Mouse (Mus musculus): ENCODE results near the gene Plekho1.
"Not testable (repeated sequence)": the region's sequence is repeated elsewhere in the genome, so short reads cannot be mapped to it uniquely, and the experiment has no call there.

The Plekho1 gene

DNA sequence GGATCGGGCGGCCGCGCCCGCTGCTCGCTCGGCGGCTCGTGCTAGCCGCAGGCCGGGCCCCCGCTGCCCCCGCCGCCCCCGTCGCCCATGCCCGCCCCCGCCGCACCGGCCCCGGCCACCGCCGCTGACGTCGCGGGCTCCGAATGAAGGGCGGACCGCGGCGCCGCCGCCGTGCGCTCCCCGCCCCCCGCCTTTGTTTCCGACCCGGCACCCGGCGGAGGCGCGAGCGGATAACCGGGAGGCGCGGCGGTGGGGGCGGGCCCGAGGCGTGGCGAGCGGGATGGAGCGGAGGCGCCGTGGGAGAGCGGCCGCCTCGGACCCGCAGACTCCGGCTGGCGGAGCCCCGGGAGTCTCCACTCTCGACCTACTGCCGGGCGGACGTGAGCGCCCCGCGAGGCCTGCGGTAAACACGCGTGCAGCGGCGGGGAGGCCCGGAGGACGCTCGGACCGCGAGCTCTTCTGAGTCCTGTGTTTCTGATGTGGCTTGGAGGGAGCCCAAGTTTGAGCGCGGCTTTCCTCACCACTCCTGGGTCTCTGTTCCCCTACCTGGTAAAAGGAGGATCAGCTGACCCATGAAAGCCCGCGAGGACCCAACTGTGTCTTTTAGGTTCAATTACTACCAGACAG, at the start of gene Plekho1:
Gene Plekho1, minus strand, starts transcription at position 200 of the 627 bp plus-strand sequence.
- DNase-seq (ENCODE audit: low spot score in 2 of 2): peak in 1 of 2 experiments; percentile 65

- not testable (repeated sequence) for DNase-seq (ENCODE audit: low spot score in 2 of 2)
Measured at GRCm38 (mm10) chr3:96044559-96044958, 48.8 kb upstream of the Plekho1 start.

GRCm38 (mm10) chr3:96043104-96043503, 47.3 kb upstream of the Plekho1 start:
- DNase-seq (ENCODE audit: low spot score in 2 of 2): no peak

GRCm38 (mm10) chr3:96041079-96041478, 45.3 kb upstream of the Plekho1 start:
- no peak for DNase-seq (ENCODE audit: low spot score in 2 of 2)

DNA sequence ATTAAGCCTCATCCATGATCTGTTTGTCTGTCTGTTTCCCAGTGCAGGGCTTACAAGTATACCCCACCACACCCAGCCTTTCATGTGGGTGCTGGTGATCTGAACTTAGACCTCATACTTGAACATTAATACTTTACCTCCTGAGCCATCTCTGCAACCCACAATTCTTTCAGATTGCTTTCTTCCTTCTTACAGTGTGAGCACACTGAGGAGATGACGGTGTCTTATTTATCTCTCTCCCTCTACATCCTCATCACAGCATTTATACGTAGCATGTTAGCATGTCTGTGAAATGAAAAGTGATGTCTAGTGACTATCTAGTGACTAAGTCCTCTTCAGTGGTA, 44.8 kb upstream of the Plekho1 start:
- DNase-seq (ENCODE audit: low spot score in 2 of 2): no peak

DNA sequence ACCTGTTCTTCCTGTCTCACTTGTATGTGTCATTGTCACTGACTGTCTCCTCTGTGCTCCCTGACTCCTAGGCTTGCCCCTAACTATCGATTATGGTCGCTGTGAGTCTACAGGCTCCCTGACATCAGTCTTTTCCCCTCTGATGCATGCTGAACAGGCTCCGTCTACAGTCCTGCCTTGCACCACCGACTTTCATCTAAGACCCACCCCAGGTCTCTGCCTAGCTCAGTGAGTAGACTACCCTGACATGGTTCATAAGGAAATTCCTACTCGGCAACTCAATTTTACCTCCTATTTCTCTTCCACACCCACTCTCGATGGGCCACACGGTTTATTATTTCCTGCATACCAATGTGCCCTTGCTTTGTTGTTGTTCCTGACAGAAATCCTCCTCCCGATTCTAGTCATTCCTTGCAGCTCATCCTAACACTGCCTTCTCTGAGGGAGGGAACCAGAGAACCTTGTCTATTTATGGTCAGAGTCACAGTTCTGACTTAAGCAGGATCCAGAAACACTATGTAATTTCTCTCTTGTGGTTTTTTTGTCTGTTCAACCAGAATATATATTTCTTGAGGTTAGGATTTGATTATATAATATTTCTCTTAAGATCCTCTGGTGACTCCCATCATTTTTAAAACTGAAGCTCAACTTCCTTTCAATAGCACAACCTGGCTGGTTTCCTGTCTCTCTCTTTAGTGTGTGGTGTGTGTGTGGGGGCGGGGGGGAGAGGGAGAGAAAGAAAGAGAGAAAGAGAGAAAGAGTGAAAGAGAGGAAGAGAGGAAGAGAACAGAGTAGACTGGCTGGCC, 44.3 kb upstream of the Plekho1 start:
- DNase-seq (ENCODE audit: low spot score in 2 of 2): no peak

DNA sequence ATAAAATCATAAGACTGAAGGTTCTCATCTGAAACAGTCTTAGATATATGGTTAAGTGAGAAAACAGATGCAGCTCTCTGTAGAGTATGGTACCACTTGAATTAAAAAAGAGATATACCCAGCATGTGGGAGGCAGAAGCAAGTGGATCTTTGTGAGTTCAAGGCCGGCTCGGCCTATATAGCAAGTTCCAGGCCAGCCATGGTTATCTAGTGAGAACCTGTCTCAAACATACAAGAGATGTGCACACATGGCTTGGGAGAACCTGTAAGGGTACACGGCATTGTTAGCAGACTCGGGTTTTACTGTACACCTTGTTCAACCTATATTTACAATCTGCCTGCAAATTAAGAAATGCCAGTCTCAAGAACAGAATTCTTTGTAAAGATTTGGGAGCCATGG, 43.0 kb upstream of the Plekho1 start:
- DNase-seq (ENCODE audit: low spot score in 2 of 2): no peak

- DNase-seq (ENCODE audit: low spot score in 2 of 2): no peak
Measured at GRCm38 (mm10) chr3:96038156-96038555, 42.4 kb upstream of the Plekho1 start.

DNA sequence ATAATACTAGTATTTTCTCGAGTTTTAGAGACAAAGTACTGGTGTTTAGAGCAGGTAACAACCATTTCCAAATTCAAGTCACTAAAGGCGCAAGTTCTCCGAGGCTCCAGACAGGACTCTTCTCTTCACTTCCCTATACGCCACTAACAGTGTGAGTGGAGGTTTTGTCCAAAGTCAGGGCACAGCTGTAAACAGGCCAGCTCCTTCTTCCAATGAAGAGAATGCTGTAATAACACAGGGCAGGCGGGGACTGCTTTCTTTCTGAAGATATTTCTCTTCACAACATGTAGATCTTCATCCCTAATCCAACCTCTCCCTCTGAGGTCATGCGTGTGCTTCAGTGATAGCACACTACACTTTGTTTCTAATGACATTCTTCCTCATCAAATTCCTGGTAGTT, 41.0 kb upstream of the Plekho1 start:
- no peak for DNase-seq (ENCODE audit: low spot score in 2 of 2)

DNA sequence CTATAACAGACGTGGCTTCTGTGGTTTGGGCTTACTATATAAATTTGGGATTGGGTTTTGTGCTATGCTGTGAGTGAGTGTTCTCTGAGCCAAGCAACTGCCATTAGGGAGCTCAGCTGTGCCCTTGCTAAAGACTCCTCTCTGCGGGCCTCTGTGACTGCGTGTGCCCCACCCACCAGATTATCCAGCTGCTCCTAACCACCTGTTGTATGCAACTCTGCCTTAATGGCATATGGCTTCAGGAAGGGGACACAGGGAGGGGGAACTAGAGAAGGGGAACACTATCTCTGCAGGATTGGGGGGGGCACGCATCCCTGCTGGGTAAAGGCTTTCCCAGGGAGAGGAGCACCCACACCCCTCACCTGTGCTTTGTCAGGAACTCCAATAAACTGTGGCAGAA, 37.2 kb upstream of the Plekho1 start:
- no peak for DNase-seq (ENCODE audit: low spot score in 2 of 2)

DNA sequence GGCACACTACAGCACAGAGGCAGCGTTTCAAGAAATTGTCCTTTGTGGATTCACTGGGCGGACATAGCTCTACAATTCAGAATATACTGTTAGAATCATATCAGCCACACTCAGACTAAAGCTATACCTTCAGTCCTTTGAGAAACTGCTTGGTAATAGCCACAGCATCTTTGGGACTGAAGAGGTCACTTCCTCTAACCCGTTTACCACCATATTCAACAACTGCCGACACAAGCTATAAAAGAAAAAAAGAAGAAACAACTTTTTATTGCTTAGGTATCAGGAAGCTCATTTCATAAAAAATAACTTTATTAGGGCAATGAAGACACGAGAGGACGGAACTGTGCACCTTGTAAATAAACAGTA, 36.8 kb upstream of the Plekho1 start:
- no peak for DNase-seq (ENCODE audit: low spot score in 2 of 2)

DNA sequence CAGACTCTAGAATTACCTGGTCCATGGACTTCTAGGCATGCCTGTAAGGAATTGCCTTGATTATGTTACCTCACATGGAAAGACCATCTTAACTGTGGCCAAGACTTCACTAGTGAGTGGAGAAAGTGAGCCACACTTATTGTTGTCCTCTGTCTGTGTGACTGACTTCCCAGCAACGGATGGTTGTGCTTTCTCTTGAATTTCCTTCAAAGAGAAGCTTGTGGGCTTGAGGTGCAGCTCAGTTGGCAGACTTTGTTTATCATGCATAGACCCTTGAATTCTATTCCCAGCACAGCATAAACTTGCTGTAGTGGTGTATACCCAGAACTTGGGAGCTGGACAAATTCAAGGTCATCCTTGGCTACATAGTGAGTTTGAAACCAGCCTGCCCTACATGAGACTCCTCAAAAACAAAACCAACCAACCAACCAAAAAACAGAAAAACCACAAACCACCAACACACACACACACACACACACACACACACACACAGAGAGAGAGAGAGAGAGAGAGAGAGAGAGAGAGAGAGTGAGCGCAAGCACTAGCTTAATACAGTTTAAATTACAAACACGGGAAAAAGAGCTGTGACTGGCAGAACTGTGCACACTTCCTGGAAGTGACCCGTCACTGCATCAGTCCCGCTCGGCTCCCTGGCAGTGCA, 36.3 kb upstream of the Plekho1 start:
- no peak for DNase-seq (ENCODE audit: low spot score in 2 of 2)

DNA sequence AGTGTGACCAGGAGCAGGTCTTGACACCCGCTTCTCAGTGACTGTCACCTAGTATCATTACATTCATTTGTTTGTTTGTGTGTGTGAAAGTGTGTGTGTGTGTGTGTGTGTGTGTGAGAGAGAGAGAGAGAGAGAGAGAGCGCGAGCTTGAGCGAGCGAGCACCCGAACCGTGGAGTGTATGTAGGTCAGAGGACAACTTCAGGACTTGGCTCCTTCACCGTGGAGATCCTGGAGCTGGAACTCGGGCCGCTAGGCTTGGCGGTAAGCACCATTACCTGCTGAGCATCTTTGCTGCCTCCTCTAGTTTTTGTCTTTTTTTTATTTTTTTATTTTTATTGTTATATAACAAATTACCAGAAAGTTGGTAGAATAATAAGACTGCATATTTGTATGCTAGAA, 34.0 kb upstream of the Plekho1 start:
- no peak for DNase-seq (ENCODE audit: low spot score in 2 of 2)

DNA sequence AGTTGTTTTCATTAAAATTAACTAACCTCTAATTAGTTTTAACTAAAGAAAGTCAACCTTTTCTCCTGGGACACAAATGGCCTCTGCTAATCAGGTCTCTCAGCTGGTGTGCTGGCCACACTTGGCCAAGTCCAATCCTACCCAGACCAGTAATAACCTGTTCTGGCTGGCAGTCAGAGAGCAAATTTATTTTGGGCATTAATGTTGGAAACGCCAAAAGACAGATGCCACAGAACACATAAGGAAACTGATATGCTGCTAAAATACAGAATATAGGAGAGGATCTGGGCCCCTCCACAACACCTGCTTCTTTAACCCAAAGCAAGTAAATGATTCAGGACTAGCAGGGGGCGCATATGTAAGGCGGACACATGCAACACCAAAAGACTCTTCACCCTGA, 33.5 kb upstream of the Plekho1 start:
- no peak for DNase-seq (ENCODE audit: low spot score in 2 of 2)

- no peak for DNase-seq (ENCODE audit: low spot score in 2 of 2)
Measured at GRCm38 (mm10) chr3:96027875-96028274, 32.1 kb upstream of the Plekho1 start.

GRCm38 (mm10) chr3:96027145-96027544, 31.3 kb upstream of the Plekho1 start:
- no peak for DNase-seq (ENCODE audit: low spot score in 2 of 2)

GRCm38 (mm10) chr3:96021421-96022128, 25.8 kb upstream of the Plekho1 start:
- no peak for DNase-seq (ENCODE audit: low spot score in 2 of 2)

DNA sequence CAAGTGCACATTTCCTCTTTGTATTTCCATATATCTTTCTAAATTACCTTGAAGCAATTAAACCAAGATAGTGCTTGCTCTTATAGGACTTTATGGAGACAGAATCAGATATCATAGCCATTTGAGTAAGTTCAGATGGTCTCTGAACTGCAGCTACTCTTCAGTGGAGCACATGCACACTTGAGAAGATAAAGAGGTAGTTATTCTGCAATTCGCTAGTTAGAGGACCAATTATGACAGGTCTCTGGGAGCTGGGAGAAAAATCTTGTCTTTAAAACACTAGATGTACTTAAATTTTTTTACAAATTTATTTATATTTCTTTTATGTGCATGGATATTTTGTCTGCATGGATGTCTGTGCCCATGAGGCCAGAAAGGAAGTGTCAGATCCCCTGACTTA, 24.9 kb upstream of the Plekho1 start:
- DNase-seq (ENCODE audit: low spot score in 2 of 2): no peak

DNA sequence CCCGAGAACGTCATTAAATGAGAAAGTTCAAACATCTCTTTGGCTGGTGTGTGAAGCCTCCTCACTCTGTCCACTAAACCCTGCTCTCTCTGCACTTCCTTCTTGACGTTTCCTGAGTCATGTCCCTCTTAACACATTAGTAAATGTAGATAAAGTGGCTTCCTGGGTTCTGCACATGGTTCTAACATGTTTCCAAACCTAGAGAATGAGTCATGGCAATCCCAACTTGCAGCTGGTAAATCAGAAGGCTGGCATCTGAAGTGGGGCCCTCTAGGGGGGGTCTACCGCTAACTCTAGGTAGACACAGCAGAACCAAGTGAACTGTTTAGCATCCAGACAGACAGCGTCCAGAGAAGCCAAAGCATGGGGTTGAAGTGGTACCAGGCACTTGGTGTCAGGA, 21.7 kb upstream of the Plekho1 start:
- DNase-seq (ENCODE audit: low spot score in 2 of 2): no peak

DNA sequence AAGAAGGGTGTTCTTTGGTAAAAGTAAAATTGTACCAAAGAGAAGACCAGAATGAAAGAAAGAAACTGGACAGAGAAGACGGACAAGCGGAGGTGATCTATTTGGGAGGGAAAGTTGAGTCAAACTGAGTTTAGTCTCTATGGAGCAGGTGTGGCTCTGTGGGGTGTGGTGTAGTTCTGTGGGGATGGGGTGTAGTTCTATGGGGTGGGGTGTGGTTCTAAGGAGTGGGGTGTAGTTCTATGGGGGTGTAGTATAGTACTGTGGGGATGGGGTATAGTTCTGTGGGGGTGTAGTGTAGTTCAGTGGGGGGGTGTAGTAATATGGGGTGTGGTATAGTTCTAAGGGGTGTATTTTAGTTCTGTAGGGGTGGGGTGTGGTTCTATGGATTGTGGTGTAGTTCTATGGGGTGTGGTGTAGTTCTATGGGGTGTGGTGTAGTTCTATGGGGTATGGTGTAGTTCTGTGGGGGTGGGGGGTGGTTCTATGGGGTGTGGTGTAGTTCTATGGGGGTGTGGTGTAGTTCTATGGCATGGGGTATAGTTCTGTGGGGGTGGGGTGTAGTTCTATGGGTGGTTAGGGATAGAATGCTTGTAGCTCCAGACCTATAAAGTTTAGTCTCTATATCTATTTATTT, 20.6 kb upstream of the Plekho1 start:
- DNase-seq (ENCODE audit: low spot score in 2 of 2): no peak

DNA sequence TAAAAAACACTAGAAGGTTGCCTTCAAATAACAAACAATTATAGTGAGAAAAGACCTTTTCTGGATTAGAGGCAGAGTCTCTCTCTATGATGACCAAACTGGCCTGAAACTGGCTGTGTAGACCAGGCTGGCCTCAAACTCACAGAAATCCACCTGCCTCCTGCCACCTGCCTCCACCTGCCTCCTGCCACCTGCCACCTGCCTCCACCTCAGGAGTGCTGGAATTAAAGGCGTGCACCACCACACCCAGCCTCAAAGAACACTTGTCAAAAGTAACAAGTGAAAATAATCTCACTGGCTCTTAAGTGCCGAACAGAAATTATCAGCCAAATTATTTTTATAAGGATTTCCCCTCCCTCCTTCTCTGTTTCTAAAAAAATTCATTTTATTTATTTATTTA, 19.9 kb upstream of the Plekho1 start:
- DNase-seq (ENCODE audit: low spot score in 2 of 2): no peak

DNA sequence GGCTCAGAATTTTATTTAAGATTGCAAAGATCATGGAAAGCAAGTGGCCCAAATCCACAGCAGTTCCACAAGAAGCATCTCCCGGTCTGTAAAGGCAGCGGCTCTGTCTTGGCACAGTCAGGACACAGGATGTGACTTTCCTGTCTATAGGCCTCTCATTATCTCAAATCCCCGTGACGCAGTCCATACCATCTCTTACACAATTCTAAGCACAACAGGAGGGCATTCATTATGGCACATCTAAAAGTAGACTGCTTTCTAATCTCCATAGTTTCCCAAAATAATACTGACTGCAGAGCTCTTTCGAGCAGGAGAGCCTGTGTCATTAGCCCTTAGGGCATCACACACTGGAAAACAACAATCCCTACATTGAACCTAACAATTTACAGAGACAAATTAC, 17.0 kb upstream of the Plekho1 start:
- no peak for DNase-seq (ENCODE audit: low spot score in 2 of 2)

Measured in cerebellum, postnatal 4 days (tissue).